Mouse (Mus musculus): ENCODE results near the gene Il11.
A peak's percentile ranks its signal among the peaks of the same experiment; 100 is the strongest.

Gene Il11

GRCm38 (mm10) chr7:4788499-4789435 lies 6.1 kb upstream of the Il11 start:
- peak; percentile 64 for DNase-seq (ENCODE audit: low read depth)

GRCm38 (mm10) chr7:4783667-4784268 lies 1.1 kb upstream of the Il11 start:
- no peak for DNase-seq (ENCODE audit: low read depth)

GRCm38 (mm10) chr7:4782130-4782529 lies 529 bp downstream of the Il11 start:
- no peak for DNase-seq (ENCODE audit: low read depth)

GRCm38 (mm10) chr7:4779921-4780320 lies 2.7 kb downstream of the Il11 start:
- DNase-seq (ENCODE audit: low read depth), result no peak

- no peak for DNase-seq (ENCODE audit: low read depth)
Measured at GRCm38 (mm10) chr7:4777851-4778637, 4.6 kb downstream of the Il11 start.

GRCm38 (mm10) chr7:4776861-4777830 lies 5.5 kb downstream of the Il11 start:
- peak; percentile 41 for DNase-seq (ENCODE audit: low read depth)

- DNase-seq (ENCODE audit: low read depth), result no peak
Measured at GRCm38 (mm10) chr7:4776131-4776530, 6.5 kb downstream of the Il11 start.

- no peak for DNase-seq (ENCODE audit: low read depth)
Measured at GRCm38 (mm10) chr7:4771202-4771601, 11.5 kb downstream of the Il11 start, which contains the start of gene Fam71e2. TSS of gene Fam71e2 (minus strand) at chr7:4771302.

GRCm38 (mm10) chr7:4764946-4765710 lies 17.5 kb downstream of the Il11 start:
- no peak for DNase-seq (ENCODE audit: low read depth)

GRCm38 (mm10) chr7:4759670-4760069 lies 23.0 kb downstream of the Il11 start:
- no peak for DNase-seq (ENCODE audit: low read depth)

GRCm38 (mm10) chr7:4752821-4753570 lies 29.7 kb downstream of the Il11 start, which contains the start of gene Cox6b2:
TSS of gene Cox6b2 (minus strand) at chr7:4753094.
- DNase-seq (ENCODE audit: low read depth), result peak; percentile 71

- peak; percentile 21 for DNase-seq (ENCODE audit: low read depth)
Measured at GRCm38 (mm10) chr7:4751971-4752820, 30.5 kb downstream of the Il11 start.

- DNase-seq (ENCODE audit: low read depth), result no peak
Measured at GRCm38 (mm10) chr7:4749169-4749568, 33.5 kb downstream of the Il11 start.

GRCm38 (mm10) chr7:4748321-4748720 lies 34.3 kb downstream of the Il11 start:
- no peak for DNase-seq (ENCODE audit: low read depth)

GRCm38 (mm10) chr7:4747156-4747899 lies 35.3 kb downstream of the Il11 start:
- no peak for DNase-seq (ENCODE audit: low read depth)

- no peak for DNase-seq (ENCODE audit: low read depth)
Measured at GRCm38 (mm10) chr7:4746326-4746980, 36.2 kb downstream of the Il11 start.

- DNase-seq (ENCODE audit: low read depth), result no peak
Measured at GRCm38 (mm10) chr7:4744886-4745285, 37.8 kb downstream of the Il11 start.

All from naive thymus-derived CD4-positive, alpha-beta T cell, adult 2 months (primary cell).